Mouse (Mus musculus) lung, embryonic 16.5 days (tissue): ENCODE data around the gene Afm. TPM values are rescaled to one million over a fixed set of nuclear protein-coding genes. Genes with fewer than 3 reads are reported as not detected.

ENCODE experiments used
- ATAC-seq: fragments of 200-750 bp; cut with Nextera tagmentation; 2 replicates; pipeline ENCODE4 v1.8.0; 2017; ENCODE audit warnings: low read depth, mild to moderate bottlenecking, moderate library complexity
- H3K27ac ChIP-seq: fragments of 300-500 bp; sonication (generic); 2 replicates; pipeline ENCODE4 v1.5.1; 2014; ENCODE audit warnings: mild to moderate bottlenecking, control low read depth, low read length
- H3K27me3 ChIP-seq: fragments of 300-500 bp; sonication (generic); 2 replicates; pipeline ENCODE4 v1.6.1; 2014; ENCODE audit warnings: low read depth, low read length, mixed read lengths; ENCODE audit not compliant: control insufficient read depth, insufficient read depth
- H3K36me3 ChIP-seq: fragments of 300-500 bp; sonication (generic); 2 replicates; pipeline ENCODE4 v1.6.1; 2014; ENCODE audit warnings: low read length; ENCODE audit not compliant: control insufficient read depth, insufficient read depth
- H3K4me1 ChIP-seq: fragments of 300-500 bp; sonication (generic); replicated peaks from 2 replicates; pipeline ENCODE4 v1.6.1; 2014; ENCODE audit warnings: low read length, mixed read lengths; ENCODE audit not compliant: control insufficient read depth, insufficient read depth
- H3K4me2 ChIP-seq: fragments of 300-500 bp; sonication (generic); 2 replicates; pipeline ENCODE4 v1.6.1; 2014; ENCODE audit warnings: low read depth, low read length, control low read depth
- H3K4me3 ChIP-seq: fragments of 300-500 bp; sonication (generic); 2 replicates; pipeline ENCODE4 v1.5.1; 2014; ENCODE audit warnings: mild to moderate bottlenecking, low read length, control low read depth
- H3K9ac ChIP-seq: fragments of 300-500 bp; sonication (generic); 2 replicates; pipeline ENCODE4 v1.6.1; 2014; ENCODE audit warnings: low read length, control low read depth
- H3K9me3 ChIP-seq: fragments of 300-500 bp; sonication (generic); 2 replicates; pipeline ENCODE4 v1.6.1; 2016; ENCODE audit warnings: low read length; ENCODE audit not compliant: control insufficient read depth
- WGBS: fragments of 180-500 bp; shearing (Covaris S2); extraction: QIAGEN DNeasy Blood & Tissue Kit; methylation state at CpG from one replicate; pipeline ENCODE4 v1.1.7; 2014; 5-methylcytosine and 5-hydroxymethylcytosine counted together
- polyA plus RNA-seq: library from polyadenylated mRNA; unstranded; fragments of >200 nt; fragmentation: Nextera tagmentation; extraction: Ambion mirVana; gene quantifications from 2 replicates; pipeline ENCODE4 v1.2.1, GENCODE M21; 2015

Gene Afm
- polyA plus RNA-seq, 1 experiment from 2014 or later: not detected

GRCm38 (mm10) chr5:90490518-90490917 is 28.2 kb upstream of the Afm start, which contains the start of gene Afp:
Gene Afp, plus strand, starts transcription at chr5:90490737.
- H3K9me3 ChIP-seq: no peaks in the 10 kb centered on the region
- no peak within 1 kb of the TSS for H3K9ac ChIP-seq
- no peaks in the 10 kb centered on the region for H3K4me1 ChIP-seq
- no peak within 1 kb of the TSS for H3K4me3 ChIP-seq
- no peak within 1 kb of the TSS for H3K4me2 ChIP-seq
- H3K27ac ChIP-seq: no peak within 1 kb of the TSS
- no peak for ATAC-seq
- no peaks in the 10 kb centered on the region for H3K36me3 ChIP-seq
- H3K27me3 ChIP-seq: no peaks in the 10 kb centered on the region
- WGBS: 68% methylated on average over 7 of the region's 7 CpGs

GRCm38 (mm10) chr5:90492440-90492839 is 26.3 kb upstream of the Afm start:
- ATAC-seq: no peak
- Histone ChIP-seq H3K27ac (no peak overlapping the region), H3K4me1 (no peaks in the 10 kb centered on the region), H3K9ac (no peak overlapping the region), H3K4me2 (no peak overlapping the region), H3K36me3 (no peaks in the 10 kb centered on the region), H3K4me3 (no peak overlapping the region), H3K9me3 (no peaks in the 10 kb centered on the region), H3K27me3 (no peaks in the 10 kb centered on the region)
- WGBS: 58% methylated on average over 9 of the region's 9 CpGs

GRCm38 (mm10) chr5:90494308-90494707 is 24.4 kb upstream of the Afm start:
- Histone ChIP-seq H3K4me1 (no peaks in the 10 kb centered on the region), H3K9me3 (no peaks in the 10 kb centered on the region), H3K36me3 (no peaks in the 10 kb centered on the region), H3K27me3 (no peaks in the 10 kb centered on the region), H3K27ac (no peak overlapping the region), H3K9ac (no peak overlapping the region), H3K4me2 (no peak overlapping the region), H3K4me3 (no peak overlapping the region)
- ATAC-seq: no peak
- 84% methylated on average over 4 of the region's 4 CpGs for WGBS

- H3K36me3 ChIP-seq: no peaks in the 10 kb centered on the region
- no peak overlapping the region for H3K9ac ChIP-seq
- no peaks in the 10 kb centered on the region for H3K4me1 ChIP-seq
- no peak for ATAC-seq
- no peak overlapping the region for H3K4me2 ChIP-seq
- no peak overlapping the region for H3K4me3 ChIP-seq
- H3K27me3 ChIP-seq: no peaks in the 10 kb centered on the region
- no peak overlapping the region for H3K27ac ChIP-seq
- WGBS: 53% methylated on average over 7 of the region's 7 CpGs
- no peaks in the 10 kb centered on the region for H3K9me3 ChIP-seq
Observed at GRCm38 (mm10) chr5:90499509-90499908, 19.2 kb upstream of the Afm start.

- H3K36me3 ChIP-seq: no peaks in the 10 kb centered on the region
- WGBS: 2% methylated on average over 6 of the region's 6 CpGs
- H3K9me3 ChIP-seq: no peaks in the 10 kb centered on the region
- no peak for ATAC-seq
- no peaks in the 10 kb centered on the region for H3K4me1 ChIP-seq
- H3K9ac ChIP-seq: no peak overlapping the region
- no peak overlapping the region for H3K4me3 ChIP-seq
- no peak overlapping the region for H3K27ac ChIP-seq
- H3K4me2 ChIP-seq: no peak overlapping the region
- no peaks in the 10 kb centered on the region for H3K27me3 ChIP-seq
Observed at GRCm38 (mm10) chr5:90500714-90501113, 18.0 kb upstream of the Afm start.

GRCm38 (mm10) chr5:90501752-90502151 is 17.0 kb upstream of the Afm start:
- ATAC-seq: no peak
- no peaks in the 10 kb centered on the region for H3K9me3 ChIP-seq
- H3K4me1 ChIP-seq: no peaks in the 10 kb centered on the region
- no peak overlapping the region for H3K9ac ChIP-seq
- H3K4me3 ChIP-seq: no peak overlapping the region
- WGBS: 79% methylated on average over 5 of the region's 5 CpGs
- H3K27ac ChIP-seq: no peak overlapping the region
- H3K36me3 ChIP-seq: no peaks in the 10 kb centered on the region
- H3K4me2 ChIP-seq: no peak overlapping the region
- no peaks in the 10 kb centered on the region for H3K27me3 ChIP-seq

- Histone ChIP-seq H3K9ac (no peak overlapping the region), H3K4me3 (no peak overlapping the region), H3K27me3 (no peaks in the 10 kb centered on the region), H3K4me2 (no peak overlapping the region), H3K36me3 (no peaks in the 10 kb centered on the region), H3K9me3 (no peaks in the 10 kb centered on the region), H3K27ac (no peak overlapping the region), H3K4me1 (no peaks in the 10 kb centered on the region)
- no peak for ATAC-seq
- 58% methylated on average over 11 of the region's 11 CpGs for WGBS
Observed at GRCm38 (mm10) chr5:90504742-90505141, 14.0 kb upstream of the Afm start.

- Histone ChIP-seq H3K27me3 (no peaks in the 10 kb centered on the region), H3K4me1 (no peaks in the 10 kb centered on the region), H3K9ac (no peak overlapping the region), H3K4me2 (no peak overlapping the region), H3K27ac (no peak overlapping the region), H3K9me3 (no peaks in the 10 kb centered on the region), H3K36me3 (no peaks in the 10 kb centered on the region), H3K4me3 (no peak overlapping the region)
- no peak for ATAC-seq
- WGBS: 50% methylated on average over 2 of the region's 2 CpGs
Observed at GRCm38 (mm10) chr5:90506507-90506906, 12.2 kb upstream of the Afm start.

GRCm38 (mm10) chr5:90507411-90507949 is 11.3 kb upstream of the Afm start:
- H3K9me3 ChIP-seq: no peaks in the 10 kb centered on the region
- H3K9ac ChIP-seq: no peak overlapping the region
- no peaks in the 10 kb centered on the region for H3K27me3 ChIP-seq
- no peaks in the 10 kb centered on the region for H3K4me1 ChIP-seq
- no peak for ATAC-seq
- WGBS: 61% methylated on average over 13 of the region's 13 CpGs
- no peak overlapping the region for H3K4me2 ChIP-seq
- H3K27ac ChIP-seq: no peak overlapping the region
- H3K36me3 ChIP-seq: no peaks in the 10 kb centered on the region
- H3K4me3 ChIP-seq: no peak overlapping the region
